Mouse (Mus musculus): ENCODE measurements at regions not wholly inside any gene's neighbourhood (a gene's known extent, or its start where the extent isn't known, plus 50 kb on each side); places are given as distances from the start of the nearest gene placed in this dataset.

DNA sequence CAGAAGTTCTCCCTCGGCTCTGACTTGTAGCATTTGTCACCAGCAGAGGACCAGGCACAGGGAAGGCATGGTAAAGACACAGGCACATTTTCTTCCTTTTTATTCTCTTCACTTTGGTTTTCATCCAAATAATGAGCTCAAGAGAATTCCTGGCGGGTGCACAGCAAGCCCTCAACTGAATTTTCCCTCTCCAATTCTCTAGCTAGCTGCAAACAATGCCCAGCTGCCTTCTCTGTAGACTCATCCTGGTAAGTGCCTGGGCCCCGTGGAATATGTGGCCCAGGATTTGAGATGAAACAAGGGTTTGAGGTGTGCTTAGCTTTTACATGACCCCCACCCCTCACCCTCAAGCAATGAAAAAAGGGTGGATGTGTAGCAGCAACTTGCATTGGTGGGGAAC lies 90.4 kb downstream of the Otol1 start:
- no peak for DNase-seq (ENCODE audit: low spot score in 2 of 2)

- DNase-seq (ENCODE audit: low spot score in 2 of 2): no peak
Observed at GRCm38 (mm10) chr3:70102091-70102490, 94.7 kb downstream of the Otol1 start.

- DNase-seq (ENCODE audit: low spot score in 2 of 2): peak in 1 of 2 experiments; percentile 19
Observed at GRCm38 (mm10) chr3:70102593-70103213, 95.3 kb downstream of the Otol1 start.

GRCm38 (mm10) chr3:70103983-70104827 lies 96.8 kb downstream of the Otol1 start:
- DNase-seq (ENCODE audit: low spot score in 2 of 2): peak; percentile 44 to 78

- peak; percentile 24 to 60 for DNase-seq (ENCODE audit: low spot score in 2 of 2)
Observed at GRCm38 (mm10) chr3:70104828-70105399, 97.5 kb downstream of the Otol1 start.

GRCm38 (mm10) chr3:70105561-70105960 lies 98.1 kb downstream of the Otol1 start:
- DNase-seq (ENCODE audit: low spot score in 2 of 2): no peak

GRCm38 (mm10) chr3:70106141-70106540 lies 98.7 kb downstream of the Otol1 start:
- no peak for DNase-seq (ENCODE audit: low spot score in 2 of 2)

DNA sequence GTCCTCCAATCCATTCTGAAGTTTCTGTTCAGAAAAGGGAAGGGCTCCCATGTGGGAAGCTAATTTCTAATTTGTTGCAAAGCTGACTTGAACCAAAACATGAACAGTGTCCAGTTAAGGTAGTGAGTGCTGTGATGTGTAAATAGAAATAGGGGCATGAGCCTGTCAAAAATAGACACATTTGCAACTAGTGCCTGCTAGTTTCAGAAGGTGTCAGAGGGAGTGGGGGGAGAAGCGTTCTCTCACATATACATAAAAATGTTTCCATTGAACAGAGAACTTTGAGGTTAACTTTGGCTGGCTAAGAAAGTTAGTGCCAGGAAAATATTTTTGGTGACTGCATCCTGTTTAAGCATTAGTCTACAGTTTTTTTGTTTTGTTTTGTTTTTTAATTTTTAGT lies 118.8 kb downstream of the Otol1 start:
- DNase-seq (ENCODE audit: low spot score in 2 of 2): no peak

DNA sequence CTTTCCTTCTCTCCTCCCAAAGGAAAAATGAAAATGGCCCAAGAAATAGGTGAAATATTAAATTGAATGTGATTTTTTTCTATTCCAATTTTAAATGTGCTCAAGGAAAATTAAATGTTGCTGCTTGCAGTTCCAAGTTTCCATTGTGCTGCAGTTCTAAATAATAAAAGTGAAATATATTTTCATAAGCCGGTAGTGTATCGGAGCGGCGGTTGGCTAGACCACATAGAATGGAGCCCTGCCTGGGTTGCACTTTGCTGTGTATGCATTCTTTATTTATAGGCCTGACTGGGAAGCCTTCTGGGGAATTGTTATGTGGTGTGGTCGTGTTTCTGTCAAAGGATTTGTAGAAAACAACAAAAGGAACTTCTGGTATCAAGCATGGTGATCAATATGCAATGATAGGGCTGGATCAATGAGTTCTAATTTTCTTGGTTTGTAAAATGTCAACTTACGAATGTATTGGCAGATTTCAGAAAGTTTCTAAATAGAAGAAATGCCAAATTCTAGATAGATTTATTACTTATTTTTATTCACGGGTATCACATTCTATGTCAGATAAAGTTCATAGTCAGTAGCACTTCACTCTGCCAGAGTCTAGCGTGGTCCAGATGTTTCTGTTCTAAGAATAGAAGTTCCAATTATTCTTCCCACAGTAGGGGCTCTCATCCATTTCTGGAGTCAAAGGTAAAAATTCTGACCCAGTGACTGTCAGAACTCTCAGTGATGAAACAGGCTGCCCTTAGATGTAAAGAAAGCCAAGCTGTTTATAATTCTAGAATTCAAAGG lies 123.0 kb downstream of the Otol1 start:
- DNase-seq (ENCODE audit: low spot score in 2 of 2): no peak

- no peak for DNase-seq (ENCODE audit: low spot score in 2 of 2)
Observed at GRCm38 (mm10) chr3:70134963-70135362, 127.5 kb downstream of the Otol1 start.

DNA sequence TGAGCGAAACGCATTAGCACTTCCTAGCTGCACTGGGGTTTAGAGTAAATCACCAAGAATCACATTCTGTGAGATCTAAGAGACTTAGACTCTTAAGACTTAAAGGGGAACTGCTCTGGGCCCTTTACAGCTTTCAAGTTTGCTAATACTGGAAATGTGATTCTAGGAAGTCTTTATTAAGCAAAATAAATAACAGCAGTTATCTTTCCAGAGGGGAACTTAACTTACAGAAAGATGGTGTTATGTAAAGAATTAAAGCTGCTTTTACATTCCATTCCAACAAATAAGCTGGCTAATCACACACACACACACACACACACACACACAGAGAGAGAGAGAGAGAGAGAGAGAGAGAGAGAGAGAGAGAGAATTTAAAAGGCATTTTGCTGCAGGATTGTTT lies 131.1 kb downstream of the Otol1 start:
- no peak for DNase-seq (ENCODE audit: low spot score in 2 of 2)

DNA sequence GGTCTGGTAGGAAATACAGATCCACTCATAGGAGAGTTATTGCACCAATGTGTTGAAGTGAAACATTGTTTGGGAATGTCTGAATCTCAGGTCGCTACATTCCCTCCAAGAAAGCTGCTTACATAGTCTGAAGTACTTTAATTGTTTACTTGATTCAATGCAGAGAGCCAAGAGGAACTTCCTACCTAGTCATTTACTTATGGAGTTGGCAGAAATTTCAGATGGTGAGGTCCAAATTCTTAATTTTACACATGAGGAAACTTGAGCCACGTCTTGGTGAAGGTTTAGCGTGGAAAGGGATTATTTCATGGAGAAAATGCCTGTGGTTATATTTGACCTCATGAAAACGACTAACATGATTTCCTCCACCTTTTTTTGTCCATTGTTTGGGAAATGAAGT lies 131.5 kb downstream of the Otol1 start:
- DNase-seq (ENCODE audit: low spot score in 2 of 2): no peak

DNA sequence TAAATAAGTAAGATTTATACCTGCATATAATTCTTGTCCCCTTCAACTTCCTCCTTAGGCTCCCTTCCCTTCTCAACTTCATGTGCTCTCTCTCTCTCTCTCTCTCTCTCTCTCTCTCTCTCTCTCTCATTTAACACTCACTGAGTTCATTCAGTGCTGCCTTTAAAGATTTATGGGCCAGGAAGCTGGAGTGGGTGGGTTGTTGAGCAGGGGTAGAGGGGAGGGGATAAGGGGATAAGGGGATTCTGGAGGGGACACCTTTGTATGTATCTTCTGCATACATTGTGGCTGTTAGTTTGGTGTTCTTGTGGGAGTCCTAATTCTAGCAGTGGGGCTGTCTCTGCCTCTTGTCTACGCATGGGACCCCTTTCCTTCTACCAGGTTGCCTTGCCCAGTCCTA lies 138.3 kb downstream of the Otol1 start:
- DNase-seq (ENCODE audit: low spot score in 2 of 2): no peak

GRCm38 (mm10) chr3:70151156-70151555 lies 143.7 kb downstream of the Otol1 start:
- DNase-seq (ENCODE audit: low spot score in 2 of 2): no peak

DNA sequence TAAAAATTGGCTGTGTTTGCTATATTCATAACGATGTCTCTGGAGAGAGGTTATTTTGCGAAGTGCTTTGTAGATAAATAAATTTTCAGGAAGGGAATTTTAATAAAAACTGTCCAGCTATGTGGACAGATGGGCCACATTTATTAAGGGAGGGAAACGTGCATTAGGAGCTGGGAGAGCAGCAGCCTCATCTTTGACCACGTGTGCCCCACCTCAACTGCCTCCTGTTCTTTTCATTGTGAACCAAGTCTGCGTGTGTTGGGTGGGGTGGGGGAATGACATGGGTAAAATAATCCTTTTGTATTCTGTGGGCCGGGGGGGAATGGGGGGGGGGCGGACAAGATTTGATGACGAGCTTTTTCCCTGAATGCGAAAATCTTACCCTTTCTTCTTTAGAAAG lies 152.6 kb downstream of the Otol1 start:
- no peak for DNase-seq (ENCODE audit: low spot score in 2 of 2)

DNA sequence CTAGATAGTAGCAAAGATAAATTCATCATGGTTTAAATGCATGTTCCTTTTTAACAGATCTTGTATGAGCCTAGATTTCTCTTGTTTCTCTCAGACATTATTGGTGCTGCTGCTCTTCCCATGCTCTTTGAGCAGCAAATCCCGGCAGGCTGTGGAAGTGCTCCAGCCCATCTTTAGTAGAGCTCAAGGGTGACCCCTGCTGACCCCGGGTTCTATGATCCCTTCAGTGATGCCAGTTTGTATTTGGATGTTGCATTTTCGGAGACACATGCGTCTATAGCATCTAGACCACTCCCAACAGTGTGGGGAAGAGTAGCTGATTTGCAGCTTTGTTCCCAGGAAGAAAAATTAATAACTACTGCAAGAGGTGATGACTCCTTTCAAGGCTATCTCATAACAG lies 164.3 kb downstream of the Otol1 start:
- DNase-seq (ENCODE audit: low spot score in 2 of 2): no peak

- no peak for DNase-seq (ENCODE audit: low spot score in 2 of 2)
Observed at GRCm38 (mm10) chr3:70176391-70176790, 169.0 kb downstream of the Otol1 start.

- no peak for DNase-seq (ENCODE audit: low spot score in 2 of 2)
Observed at GRCm38 (mm10) chr3:70181611-70182010, 174.2 kb downstream of the Otol1 start.

GRCm38 (mm10) chr3:70190741-70191140 lies 183.3 kb downstream of the Otol1 start:
- no peak for DNase-seq (ENCODE audit: low spot score in 2 of 2)

DNA sequence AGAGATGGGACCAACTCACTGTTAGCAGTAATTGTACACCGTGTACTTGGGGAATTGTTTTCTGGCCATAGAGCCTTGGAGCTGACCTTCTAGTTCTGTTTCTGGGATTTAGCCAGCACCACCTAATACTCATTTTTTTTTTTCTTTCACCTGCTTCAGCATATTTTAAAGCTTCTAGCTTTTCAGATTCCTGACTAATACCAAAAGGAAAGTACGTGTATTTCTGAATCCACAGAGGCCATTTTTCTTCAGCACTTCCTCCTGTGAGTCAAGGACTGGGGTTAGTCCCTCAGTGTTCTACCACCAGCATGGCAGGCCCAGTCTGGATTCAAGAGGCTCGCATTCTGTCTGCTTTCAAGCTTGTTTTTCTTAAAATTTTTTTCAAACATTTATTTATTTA lies 189.3 kb downstream of the Otol1 start:
- no peak for DNase-seq (ENCODE audit: low spot score in 2 of 2)

DNA sequence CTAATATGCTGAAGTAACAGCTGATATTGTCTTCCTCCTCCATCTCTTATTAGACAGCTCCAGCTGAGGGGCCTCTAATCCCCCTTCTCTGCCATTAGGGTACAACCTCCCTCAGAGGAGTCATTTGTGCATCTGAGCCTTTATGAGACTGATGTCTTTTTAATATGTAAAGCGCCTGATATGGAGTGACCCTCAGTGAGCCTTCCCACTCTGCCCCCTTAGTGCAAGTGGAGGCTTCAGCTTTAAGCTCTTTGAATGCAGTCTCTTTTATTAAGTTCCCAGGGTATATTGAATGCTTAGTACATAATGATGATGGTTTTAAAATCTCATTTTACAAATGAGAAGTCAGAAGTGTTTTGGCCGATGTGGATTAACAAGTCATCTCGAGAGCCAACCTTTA lies 191.5 kb downstream of the Otol1 start:
- no peak for DNase-seq (ENCODE audit: low spot score in 2 of 2)
